Mouse (Mus musculus) layer of hippocampus, adult 18-20 months (tissue): ENCODE measurements around the gene Tmem253. TPM values are rescaled to one million over a fixed set of nuclear protein-coding genes. Genes with fewer than 3 reads are reported as not detected.

Source experiments
- DNase-seq, 2 experiments: peaks; one replicate each; pipeline ENCODE4 v3.0.0; 2022; ENCODE audit warnings: low spot score in 2 of 2
- total RNA-seq, 2 experiments: library from RNA; stranded (reverse); gene quantifications; 2 replicates each; pipeline ENCODE4 v1.2.3; 2021

The Tmem253 gene
- total RNA-seq, 2 experiments from 2014 or later = 0.63 to 0.92 TPM

DNA sequence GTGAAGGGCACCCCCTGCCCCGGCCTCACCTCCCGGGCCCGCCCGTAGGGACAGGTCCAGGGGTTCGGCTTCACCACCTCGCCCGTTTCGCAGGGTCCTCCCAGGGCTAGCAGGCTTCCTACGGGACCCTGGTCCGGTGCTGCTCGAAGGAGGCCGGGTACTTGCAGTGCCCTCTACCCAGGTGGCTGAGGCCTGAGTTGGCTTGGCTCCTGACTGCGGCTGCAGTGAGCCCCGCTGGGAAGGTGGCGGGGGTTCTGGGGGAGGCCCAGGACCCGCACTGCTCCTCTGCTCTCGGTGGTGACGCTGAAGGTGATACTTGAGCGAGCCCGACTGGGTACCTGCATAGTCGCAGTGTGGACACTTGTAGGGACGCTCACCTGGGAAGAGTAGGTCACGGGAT lies 8.7 kb upstream of the Tmem253 start:
- no peak for DNase-seq

DNA sequence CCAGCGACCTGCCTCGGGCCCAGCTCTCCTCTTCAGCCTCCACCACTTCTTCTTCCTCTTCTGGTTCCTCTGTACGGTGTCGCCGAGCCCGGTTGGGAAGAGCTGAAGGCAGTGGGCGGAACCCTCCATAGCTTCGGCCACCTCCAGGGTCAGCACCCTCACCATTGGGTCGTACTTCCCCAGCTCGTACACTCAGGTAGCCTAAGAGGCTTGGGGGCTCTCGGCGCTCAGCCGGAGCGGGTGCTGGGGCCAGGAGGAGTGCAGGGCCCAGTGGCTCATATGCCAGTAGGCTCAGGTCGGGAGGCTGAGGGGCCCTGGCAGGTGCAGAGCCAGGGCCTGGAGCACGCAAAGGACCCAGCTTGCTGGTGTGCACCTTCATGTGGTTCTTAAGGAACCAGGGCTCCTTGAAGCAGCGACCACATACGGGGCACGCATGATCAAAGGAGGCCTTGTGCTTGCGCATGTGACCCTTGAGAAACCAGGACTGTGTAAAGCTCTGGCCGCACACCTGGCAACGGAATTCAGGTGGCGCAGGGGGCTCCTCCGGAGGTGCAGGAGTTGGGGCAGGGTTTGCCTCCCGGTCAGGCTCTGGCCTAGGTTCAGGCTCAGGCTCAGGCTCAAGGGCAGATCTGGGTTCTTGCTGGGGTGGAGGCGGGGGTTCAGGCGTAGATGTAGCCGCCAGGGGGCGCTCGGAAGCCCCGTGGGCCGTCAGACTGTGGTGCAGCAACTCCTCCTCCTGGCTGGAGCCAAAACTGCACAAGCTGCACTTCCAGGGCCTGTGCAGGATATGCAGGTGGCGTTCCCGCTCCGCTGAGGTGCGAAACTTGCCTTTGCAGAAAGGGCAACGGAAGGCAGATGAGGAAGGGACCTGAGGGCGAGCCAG lies 6.9 kb upstream of the Tmem253 start:
- DNase-seq = peak; percentile 87 to 94

DNA sequence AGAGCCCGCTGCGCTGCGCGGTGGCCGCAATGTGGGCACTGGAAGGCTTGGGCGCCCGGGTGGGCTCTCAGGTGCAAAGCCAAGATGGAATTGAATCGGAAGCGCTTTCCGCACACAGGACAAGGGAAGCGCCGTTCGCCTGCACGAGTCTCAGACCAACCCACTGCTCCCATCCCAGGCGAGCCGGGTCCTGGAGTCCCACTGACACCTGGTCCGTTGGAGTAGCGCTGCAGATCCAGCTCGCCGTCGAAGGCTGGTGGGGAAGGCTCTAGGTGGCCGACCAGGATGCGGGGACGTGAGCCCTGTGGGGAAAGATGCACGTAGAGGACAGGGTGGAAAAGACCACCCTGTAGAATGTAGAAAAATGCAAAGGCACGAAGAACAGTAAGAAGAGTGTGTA lies 6.1 kb upstream of the Tmem253 start:
- no peak for DNase-seq

DNA sequence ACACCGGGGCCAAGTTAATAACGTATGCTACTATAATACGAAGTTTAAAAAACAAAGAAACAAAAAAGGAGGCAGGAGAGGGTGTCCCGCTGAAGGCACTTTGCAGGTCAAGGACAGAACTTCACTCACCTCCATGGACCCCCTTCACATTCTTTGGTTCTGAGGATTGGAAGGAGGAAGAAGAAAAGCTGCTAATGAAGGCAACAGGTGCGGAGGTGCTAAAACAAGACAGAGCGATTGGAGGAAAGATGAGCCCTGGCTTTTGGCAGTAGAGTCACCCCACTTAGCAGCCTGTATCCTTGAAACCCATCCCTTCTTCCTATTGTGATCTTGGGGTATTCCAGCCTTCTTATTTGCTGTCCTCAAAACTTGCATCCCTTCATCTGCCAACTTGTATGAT lies 5.6 kb upstream of the Tmem253 start:
- DNase-seq = no peak

DNA sequence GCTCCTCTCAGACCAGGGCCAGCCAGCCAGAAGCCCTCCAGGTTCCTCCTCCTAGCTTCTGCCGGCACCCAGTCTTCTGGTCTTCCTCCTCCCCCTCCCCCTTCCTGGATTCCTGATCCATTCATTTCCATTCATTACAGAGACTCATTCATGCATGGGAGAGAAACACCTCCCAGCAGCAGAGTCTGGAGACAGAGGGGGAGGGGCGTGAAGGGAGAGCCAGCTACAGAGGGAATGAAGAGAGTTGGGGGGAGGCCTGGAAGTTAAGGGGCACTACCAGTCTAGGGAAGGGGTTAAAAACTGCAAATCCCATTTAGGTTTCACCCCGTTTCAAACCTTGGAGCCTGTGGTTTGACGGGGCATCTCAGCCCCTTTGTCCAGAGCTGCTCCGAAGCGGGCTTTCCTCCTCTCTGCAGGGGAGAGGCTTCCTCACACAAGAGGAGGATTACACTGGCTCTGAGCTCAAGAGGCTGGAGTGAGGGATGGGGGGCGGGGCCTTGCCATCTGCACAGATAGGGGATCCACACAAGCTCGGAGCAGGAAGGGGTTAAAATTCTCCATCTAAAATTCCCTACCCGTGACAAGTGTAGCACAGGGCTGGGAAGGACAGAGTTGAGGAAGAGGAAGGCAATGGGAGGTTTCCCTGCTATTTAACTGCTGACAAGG lies 4.9 kb upstream of the Tmem253 start:
- DNase-seq = peak in 1 of 2 experiments; percentile 64

DNA sequence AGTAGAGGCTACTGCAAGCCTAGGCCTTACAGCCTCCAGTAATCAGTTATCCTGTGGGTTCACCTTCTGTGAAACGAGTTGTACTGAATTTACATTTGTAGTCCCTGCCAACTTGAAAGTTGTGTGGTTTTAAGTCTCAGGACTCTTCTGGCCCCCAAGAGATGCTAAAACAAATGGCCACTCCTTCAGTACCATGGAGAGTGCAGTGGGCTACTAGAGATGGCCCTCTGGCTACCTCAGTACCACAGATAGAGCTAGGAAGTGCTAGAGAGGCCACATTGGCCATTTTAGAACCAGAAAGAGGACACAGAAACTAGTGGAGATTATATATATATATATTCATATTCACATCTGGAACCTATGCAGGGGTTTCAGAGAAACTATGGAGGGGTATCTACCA lies 3.8 kb upstream of the Tmem253 start:
- DNase-seq = no peak

DNA sequence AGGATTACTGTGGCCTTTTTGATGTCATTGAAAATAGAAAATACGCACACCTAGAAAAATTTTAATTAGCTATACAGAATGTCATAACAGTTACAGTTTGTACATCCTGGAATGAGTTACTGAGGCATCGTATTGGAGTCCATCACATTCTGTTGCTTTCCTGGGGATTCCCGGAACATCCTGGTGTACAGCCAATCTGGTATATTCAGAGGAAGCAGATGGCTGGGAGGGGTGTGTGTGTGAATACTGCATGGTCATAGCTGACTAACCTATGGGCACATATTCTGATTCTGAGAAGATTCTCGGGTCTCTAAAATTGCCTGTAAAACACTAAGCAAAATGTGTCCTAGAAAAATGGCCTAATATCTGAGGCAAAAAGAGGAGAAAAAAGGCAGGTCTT lies 3.4 kb upstream of the Tmem253 start:
- DNase-seq = peak; percentile 61 to 78

DNA sequence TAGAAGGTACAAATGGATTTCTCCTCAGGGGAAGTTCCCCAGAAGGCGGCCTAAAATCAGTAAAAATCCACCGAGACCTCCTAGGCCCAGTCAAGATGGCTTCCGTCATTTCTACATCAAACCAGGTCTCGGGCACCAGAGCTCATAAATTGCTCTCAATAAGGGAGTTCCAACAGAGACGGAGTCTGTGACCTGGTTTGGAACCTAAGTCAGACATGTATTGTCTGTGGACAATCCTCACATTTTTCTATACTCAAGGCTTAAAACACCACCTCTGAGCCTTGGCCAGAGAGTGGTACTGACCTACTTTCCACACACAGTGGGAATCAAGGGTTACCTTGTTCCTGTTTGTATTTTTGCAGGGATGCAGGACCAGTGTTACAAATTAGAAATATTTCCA lies 2.9 kb upstream of the Tmem253 start:
- no peak for DNase-seq

DNA sequence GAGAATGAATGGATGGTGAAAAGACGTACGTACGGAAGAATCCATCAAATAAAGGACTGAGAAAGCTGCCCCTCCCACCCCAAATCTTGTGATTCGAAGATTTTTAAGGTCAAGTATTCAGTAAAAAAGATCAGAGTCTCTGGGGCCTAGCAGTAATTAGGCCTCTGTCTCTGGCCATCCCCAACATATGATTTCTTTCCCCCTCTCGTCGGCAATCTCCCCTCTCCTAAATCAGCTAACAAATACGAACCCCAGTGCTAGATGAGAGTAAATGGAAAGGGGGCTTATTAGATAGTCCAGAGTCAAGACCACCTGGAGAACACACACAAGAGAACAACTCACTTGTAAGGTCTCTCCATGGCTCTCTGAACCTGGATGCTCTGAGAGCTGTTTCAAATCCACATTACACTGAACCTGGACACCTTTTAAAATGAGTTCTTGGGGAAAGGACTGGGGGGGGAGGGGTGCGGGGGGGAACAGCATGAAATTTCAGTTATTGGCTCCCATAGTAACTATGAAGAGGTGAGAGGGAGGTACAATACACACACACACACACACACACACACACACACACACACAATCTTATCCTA lies 2.3 kb upstream of the Tmem253 start:
- DNase-seq = no peak

DNA sequence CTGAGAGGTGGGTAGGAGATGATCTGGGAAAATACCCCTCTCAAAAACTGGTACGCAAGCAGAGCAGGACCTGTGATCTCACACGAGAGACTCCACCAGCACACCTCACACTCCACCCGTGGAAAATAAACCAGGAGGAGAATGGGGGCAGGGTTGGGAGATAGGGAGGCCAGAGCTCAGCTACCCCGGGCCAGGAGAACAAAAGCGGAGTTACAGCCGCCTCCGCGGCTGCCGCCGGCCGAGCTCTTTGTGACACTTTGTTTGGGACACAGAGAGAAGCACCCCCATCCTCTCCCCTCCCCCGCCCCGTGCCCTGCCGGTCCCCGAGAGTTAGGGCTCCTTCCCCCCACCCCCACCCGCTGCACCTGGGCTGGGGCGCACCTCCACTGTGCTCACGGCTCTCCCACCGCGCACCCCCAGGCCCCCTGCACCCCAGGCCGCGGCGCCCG lies 1.7 kb upstream of the Tmem253 start:
- DNase-seq = no peak

DNA sequence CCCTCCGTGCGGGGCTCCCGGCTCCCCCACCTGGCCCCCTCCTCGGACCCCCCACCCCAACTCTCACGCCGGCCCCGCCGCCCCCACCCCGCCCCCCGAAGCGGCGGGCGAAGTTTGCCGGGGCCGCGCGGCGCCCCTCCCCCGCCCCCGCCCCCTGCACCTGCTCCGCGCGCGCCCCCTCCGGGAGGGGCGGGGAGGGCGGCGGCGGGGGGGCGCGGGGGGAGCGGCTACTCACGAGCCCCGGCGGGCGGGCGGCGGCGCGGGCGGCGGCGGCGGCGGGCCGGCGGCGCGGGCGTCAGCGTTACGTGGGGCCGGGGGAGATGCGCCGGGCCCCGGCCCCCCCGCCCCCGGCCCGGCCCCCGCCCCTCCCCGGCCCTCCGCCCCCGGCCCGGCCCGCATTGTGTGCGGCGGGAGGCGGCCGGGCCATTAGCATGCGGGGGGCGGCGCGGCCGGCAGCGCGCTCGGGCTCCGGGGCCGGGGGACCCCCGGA lies 1.1 kb upstream of the Tmem253 start:
- DNase-seq = no peak

DNA sequence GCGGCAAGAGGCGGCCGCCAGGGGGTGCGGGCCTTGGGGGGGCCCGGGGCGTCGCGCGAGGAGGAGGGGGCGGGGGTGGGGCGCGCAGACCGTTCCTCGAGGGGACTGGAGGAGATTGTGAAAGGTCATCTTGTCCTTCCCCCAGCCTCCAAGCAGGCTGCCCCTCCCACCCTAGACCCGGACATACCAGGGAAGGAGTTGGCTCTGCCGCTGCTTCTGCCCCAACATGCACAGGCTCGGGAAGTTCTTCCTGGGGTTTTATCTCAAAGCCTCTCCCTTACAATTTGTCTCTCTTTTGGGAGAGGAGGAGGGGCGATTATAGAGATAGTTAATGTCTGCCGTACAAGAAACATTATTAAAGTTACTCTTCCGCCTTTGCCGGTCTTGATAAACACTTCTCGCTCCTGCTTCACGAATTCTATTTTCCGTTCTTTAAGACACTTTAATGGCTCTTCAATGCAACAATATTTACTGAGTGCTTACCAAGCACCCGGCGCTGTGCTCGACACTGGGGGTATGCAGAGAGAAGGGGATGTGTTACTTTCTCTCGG lies 622 bp upstream of the Tmem253 start:
- no peak for DNase-seq

DNA sequence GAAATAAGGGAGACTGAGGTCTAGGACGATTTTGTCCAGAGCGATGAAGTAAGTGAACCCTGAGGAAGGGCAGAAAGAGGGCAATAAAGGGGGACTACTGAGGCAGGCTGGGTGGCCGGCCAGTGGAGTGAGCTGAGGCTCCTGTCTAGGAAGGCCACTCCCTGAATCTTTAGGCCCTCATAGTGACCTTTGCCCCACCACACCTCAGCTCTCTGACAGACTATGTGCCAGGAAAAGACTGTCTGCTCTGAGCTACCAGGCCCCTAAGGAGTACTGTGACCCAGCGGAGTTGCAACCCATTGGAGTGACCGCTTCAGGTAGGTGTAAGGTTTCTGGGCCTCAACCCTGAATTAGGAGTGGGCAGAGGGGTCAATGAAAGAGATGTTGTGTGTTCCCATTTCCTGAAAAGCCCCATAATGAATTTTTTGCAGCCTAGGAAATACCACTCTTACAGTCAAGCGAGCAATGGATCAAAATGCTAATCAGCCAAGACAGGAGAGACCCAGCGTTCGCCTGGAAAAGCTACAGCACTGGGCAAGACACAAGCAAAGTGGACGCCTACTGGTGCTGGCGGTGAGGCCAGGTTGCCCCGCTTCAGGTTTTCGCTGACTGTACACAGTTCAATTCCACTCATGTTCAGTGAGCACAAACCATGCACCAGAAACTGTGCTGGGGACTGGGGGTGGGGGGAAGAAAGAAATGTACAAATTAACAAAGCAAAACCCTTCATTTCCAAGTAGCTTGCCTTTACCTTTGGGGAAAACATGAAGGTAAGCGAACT lies 1.4 kb downstream of the Tmem253 start:
- no peak for DNase-seq

DNA sequence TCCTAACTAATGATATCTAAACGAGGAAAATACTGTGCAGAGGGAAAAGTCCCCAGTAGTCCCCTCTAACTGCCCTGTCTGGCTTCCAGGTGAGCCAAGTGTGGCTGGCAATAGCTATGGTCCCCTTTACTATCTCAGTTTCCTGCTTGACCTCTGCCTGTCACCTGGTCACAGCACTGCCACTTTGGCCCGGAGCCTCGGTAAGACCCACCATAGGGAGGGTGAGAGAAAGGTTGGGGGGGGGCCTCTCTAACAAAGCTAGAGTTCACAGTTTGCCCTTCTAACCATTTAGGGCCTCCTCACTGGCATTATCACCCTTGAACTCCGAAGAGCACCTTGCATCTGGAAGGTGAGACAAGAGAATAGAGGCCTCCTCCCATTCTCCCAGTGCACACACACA lies 2.2 kb downstream of the Tmem253 start:
- no peak for DNase-seq

DNA sequence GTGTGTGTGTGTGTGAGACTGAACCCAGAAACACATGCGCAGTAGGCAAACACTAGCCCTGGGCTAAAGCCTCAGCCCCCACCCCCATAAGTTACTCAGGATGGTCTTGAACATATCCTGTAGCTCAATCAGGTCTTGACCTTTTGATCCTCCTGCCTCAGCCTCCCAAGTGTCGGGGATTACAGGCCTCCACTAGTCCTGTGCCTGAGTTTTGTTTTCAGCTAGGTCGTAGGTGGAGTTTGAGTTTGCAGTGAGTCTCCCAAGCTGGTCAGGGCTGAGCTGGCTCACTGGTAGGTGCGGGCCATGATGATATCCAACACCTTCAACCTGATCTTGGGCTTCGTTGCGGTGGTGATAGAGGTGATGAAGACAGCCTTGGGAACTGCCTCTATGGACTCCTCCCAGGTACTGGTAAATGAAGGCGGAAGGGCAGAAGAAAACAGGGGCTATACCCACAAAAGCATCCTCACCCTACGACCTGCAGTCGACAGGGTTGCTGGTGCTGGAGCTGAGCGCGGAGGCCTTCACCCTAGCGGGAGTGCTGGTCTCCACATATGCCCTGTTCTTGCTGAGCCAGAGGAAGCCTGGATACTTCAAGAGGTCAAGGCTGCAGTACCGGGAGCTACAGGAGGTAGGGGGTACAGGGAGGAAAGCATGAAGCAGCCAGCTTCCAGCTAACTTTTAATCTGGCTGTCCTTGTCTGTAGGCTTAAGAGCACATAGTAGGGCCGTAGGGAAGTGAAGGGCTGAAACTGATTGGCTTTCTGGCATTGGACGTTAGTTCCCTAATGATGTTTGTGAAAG lies 3.0 kb downstream of the Tmem253 start:
- DNase-seq = no peak

DNA sequence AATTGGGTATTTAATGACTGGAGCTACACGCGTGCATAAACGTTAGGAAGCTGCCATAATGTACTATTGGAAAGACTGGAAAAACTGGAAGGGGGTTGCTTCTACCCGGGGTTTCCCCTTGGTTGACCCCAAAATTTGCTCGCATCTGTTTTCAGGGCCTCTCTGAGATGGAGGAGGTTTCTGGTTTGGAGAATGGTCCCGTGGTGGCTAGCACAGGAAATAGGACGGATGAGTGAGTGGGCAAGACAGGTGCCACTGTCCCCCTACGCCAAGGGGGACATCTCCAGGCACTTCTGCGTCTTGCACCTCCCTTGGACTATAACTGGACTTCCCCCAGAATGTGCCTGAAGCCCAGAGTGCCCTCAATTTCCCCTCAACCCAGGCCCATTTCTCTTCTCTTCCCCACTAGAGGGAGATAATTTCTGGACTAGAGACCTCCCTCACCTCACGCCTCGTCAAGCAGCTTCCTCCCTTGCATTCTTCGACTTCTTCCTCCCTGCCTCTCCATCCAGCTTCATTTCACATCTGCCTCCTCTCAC lies 3.7 kb downstream of the Tmem253 start:
- no peak for DNase-seq

DNA sequence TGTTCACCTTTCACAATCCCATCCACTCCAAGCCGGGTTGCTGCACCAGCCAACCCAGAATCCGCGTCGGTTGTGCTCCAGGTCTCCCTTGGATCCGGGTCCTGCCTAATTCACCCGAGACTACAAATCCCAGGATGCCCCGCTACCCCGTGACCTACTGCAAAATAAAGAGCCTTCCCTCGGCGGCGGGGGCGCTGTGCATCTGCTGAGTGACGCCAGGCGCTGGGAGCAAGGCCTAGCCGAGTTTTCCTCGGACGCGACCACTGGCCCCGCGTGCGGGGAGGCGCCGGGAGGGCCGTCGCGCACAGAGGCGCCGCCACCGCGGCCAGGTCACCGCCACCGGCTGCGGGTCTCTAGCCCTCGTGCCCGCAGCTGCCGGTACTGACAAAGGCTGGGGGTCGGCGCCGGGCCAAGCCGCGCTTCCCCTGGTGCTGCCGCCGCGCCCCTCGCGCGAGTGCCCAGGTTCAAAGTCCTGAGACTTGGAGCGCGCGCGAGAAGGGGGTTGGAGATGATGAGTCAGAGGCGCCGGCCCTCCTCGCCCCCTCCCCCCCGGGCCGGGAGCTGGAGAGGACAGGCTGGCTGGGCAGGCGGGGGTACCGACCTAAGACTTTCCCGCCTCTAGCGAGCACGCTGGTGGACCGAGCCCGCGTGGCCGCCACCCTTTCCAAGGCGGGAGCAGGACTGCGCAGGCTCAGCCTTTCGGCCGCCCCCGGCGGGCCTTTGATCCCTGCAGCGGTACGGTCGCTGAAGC lies 4.3 kb downstream of the Tmem253 start:
- DNase-seq = peak; percentile 98 to 99

DNA sequence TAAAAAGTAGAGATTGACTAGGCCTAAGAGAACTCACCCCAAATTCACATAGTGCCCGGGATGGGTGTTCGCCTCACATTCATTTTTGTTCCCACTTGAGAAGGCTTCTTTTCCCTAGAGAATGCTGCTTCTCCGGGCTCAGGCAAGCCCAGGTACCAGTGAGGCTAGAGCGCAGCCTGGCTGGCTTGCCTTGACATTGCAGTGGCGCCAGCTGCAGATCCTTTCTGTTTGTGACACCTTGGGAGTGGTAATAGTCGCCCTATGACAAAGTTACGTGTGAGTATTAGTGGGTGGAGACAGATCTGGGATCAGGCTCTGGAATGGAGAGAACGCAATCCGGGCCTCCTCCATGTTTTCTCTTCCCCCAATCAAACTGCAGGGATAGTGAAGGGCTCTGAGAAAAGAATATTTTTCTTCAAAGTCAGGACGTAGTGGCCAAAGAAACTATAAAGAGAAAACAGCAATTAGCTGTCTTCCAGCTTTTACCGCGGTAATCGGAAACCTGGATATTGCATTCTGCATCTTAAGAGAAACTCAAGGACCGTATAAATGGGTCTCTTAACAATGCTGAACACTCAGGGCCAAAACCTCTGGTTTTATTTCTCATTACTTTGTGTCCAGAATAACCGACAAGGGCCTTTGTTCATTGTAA lies 5.2 kb downstream of the Tmem253 start, which contains the start of gene Zfp219:
TSS of gene Zfp219 (minus strand) at position 248 of the 652 bp plus-strand sequence.
- DNase-seq = peak; percentile 39 to 70
